Mouse (Mus musculus) adrenal gland, adult 8-10 months (tissue): Measurements from ENCODE around the gene Gm10153. TPM values are rescaled to one million over a fixed set of nuclear protein-coding genes. Genes with fewer than 3 reads are reported as not detected.
A peak's percentile ranks its signal among the peaks of the same experiment; 100 is the strongest.
"Not testable (repeated sequence)": the region's sequence is repeated elsewhere in the genome, so short reads cannot be mapped to it uniquely, and the experiment has no call there.

Experiments
- DNase-seq: peaks from one replicate; pipeline ENCODE4 v3.0.0; 2022
- total RNA-seq, 4 experiments: library from RNA; stranded (reverse); gene quantifications; 2 replicates each; pipeline ENCODE4 v1.2.4; 2022

The Gm10153 gene
- not detected for total RNA-seq

DNA sequence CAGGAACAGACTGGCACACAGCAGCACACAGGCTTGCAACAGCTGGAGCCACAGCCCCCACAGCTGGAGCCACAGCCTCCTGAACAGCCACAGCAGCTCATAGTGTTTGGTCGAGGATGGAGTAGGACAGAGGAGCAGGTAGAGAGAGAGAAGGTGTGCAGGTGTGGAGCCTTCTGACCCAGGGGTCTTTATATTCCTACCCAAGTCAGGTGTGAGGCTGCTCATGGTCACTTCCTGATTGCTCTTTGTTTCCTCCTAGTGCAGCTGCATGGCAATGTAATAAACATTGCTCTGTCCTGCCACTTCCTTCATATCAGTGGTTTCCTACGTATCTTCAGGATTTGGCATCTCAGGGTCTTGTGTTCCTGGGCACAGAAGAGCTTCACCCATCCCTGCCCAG, at the start of gene Gm10153:
TSS of gene Gm10153 (minus strand) at position 101 of the 400 bp plus-strand sequence.
- no peak for DNase-seq

DNA sequence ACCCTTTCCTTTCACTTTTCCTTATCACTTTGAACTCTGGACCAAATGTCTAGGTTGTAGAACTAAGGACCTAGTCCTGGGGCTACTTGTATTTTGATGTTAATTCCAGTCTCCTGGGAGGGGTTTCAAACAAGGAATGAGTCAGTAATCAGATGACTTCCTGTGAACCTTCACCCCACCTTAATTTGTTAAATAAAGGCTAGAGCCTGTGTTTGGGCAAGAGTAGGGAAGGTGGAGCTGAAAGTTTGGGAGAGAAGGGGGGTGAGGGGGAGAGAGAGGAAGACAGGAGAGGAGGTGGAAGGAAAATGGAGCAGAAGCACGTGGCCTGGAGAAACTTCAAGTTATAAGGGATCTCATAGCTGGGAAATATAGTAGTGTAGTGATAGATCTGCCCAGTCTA, 41.4 kb upstream of the Gm10153 start:
- DNase-seq: no peak

DNA sequence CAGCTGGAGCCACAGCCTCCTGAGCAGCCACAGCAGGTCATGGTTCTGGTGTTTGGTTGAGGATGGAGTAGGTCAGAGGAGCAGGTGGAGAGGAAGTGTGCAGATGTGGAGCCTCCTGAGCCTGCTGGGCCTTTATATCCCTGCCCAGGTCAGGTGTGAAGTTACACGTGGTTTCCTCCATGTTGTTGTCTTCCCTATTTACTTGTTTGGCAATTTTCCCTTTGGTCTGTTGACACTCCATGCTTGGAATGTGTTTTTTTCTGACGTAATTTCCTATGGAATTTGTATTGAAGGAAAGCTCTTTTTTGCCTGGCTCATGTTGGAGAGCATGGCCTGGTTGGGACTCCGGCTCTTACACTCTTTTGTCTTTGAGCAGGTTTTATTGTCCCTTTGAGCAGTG, 39.7 kb upstream of the Gm10153 start, which contains the start of gene Krtap5-5:
TSS of gene Krtap5-5 (minus strand) at position 101 of the 400 bp plus-strand sequence.
- not testable (repeated sequence) for DNase-seq

DNA sequence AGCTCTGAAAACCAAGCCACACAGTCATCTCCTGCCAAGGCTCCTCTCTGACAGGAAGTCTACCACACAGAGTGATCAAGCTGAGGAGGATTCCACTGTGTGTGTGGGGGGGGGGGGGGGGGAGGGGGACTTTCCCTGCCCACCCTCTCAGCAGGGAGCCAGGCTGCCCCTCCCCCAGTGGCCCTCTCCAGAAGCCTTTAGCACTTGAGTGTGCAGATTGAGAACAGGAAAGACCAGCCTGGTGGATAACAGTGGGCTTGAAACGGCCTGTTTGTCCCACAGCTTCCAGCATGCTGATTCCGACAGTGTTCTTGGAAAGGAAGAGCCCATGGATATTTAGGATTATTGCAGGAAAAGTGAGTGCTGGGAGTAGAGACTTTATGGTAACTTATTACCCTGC, 34.3 kb upstream of the Gm10153 start:
- DNase-seq: no peak

DNA sequence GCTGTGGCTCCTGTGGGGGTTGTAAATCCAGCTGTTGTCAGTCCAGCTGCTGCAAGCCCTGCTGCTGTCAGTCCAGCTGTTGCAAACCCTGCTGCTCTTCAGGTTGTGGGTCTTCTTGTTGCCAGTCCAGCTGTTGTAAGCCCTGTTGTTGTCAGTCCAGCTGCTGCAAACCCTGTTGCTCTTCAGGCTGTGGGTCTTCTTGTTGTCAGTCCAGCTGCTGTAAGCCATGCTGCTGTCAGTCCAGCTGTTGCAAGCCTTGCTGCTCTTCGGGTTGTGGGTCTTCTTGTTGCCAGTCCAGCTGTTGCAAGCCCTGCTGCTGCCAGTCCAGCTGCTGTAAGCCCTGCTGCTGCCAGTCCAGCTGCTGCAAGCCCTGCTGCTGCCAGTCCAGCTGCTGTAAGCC, 21.9 kb upstream of the Gm10153 start:
- not testable (repeated sequence) for DNase-seq

DNA sequence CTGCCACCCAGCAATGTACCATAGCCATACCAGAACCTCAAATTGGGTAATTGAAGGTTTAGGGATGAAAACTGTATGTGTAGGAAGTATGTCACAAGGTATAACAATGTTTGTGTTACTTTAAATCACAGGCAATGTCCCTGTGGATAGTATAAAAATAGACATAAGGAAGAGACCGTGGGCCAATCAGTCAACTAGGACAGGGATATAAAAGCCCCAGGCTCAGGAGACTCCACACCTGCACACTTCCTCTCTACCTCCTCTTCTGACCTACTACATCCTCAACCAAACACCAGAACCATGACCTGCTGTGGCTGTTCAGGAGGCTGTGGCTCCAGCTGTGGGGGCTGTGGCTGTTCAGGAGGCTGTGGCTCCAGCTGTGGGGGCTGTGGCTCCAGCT, 21.4 kb upstream of the Gm10153 start, which contains the start of gene Gm7579:
TSS of gene Gm7579 (plus strand) at position 301 of the 400 bp plus-strand sequence.
- DNase-seq: no peak

DNA sequence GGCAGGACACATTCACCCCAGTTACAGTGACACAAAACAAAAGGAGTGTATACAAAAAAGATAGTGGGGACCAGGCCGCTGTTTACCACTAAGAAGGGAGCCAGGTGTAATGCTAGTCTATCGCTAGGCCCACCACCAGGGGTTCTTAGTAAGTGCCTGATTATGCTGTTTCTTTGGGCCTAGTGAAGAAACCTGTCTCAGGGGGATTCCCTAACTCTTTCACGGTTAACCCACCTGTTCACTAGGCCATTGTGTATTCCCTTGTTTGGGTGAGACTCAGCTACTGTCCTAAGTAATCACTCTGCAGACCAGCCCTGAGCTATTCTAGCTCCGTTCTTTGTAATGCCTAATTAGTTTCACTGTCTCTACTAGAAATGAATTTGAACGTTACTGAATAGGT, 16.7 kb upstream of the Gm10153 start:
- not testable (repeated sequence) for DNase-seq

DNA sequence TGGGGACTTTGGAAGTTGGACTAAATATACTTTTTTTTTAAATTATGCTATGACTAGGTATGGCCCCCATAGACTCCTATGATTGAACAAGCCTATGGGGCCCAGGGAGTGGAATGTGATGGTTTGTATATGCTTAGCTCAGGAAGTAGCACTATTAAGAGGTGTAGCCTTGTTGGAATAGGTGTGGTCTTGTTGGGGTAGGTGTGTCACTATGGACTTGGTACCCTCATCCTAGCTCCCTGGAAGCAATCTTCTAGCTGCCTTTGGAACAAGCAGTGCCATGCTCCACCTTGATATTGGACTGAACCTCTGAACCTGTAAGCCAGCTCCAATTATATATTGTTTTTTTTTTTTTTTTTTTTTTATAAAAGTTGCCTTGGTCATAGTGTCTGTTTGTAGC, 15.3 kb upstream of the Gm10153 start:
- DNase-seq: no peak

DNA sequence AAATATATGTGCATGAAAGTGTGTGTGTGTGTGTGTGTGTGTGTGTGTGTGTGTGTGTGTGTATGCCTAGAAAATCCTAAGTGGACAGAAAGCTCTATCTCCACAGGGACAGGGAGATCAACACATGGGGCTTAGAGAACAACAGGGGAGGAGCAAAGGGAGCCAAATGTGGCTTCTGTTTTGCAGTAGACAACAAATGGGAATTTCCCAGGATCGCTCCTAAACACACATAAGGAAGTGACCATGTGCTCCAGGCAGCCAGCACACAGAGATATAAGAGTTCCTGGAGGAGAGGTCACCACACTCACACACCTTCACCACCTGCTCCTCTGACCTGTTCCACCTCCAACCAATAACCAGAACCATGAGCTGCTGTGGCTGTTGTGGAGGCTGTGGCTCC, 10.9 kb upstream of the Gm10153 start, which contains the start of gene Krtap5-3:
TSS of gene Krtap5-3 (plus strand) at position 301 of the 400 bp plus-strand sequence.
- no peak for DNase-seq

DNA sequence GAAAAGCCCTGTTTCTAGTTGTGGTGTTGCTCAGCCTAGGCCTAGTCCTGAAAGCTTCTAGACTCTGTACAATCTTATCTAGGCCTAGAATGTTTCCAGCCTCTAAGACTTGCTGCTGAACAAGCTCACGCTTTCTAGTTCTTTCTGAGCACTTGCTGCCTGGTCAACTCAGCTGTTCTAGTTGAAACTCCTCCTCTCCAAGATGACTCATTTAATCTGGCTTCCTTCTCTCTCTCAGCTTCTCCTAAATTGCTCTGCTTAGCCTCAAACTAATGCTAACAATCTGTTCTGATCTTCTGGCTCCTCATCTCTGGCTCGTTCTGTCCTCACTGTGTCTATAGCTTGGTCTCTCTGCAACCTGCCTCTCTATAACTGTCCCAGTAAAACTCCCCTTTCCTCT, 8.6 kb upstream of the Gm10153 start:
- DNase-seq: no peak

DNA sequence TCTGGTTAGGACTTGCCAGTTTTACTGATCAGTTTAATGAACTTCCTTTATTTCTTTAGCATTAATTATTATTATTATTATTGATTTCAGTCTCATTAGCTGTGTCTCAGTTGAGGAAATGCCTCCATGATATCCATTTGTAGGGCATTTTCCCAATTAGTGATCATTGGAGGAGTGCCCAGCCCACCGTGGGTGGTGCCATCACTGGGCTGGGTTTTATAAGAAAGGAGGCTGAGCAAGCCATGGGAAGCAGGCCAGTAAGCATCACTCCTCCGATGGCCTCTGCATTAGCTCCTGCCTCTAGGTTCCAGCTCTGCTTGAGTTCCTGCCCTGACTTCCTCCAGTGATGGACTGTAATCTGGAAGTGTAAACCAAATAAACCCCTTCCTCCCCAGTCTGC, 2.0 kb downstream of the Gm10153 start:
- DNase-seq: no peak

DNA sequence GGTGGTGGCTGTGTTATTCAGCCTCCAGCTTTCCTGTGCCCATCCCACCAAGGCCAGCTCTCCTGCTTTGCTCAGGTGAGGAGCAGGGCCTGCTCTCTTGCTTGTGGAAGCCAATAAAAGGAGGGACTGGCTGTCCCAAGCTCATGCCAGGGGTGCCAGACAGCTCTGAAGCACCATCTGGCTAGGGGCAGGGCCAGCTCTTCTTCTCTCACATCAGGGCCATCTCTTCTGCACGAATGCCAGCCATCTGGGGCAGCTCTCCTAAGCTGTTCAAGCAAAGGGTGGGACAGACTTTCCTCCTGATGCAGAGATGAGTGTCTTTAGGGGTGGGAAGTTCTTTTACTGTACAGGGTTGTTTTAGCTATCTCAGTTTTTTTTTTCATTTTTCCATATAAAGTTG, 9.2 kb downstream of the Gm10153 start:
- no peak for DNase-seq

DNA sequence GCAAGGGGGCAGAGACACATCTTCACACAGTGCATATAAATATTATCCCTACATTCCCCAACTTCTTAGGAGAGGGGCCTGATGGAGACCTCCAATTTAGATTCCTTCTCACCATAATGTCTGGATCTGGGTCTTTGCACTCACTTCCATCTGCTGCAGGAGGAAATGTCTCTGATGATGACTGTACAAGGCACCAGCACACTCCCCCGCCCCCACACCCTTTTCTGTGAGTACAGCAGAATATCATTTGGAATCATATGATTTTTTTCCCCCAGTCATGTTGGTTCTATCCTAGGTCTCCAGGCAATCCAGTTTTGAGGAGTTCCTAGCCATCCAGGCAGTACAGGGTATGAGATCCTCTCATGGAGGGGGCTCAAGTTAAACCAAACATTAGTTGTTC, 11.5 kb downstream of the Gm10153 start:
- DNase-seq: no peak

DNA sequence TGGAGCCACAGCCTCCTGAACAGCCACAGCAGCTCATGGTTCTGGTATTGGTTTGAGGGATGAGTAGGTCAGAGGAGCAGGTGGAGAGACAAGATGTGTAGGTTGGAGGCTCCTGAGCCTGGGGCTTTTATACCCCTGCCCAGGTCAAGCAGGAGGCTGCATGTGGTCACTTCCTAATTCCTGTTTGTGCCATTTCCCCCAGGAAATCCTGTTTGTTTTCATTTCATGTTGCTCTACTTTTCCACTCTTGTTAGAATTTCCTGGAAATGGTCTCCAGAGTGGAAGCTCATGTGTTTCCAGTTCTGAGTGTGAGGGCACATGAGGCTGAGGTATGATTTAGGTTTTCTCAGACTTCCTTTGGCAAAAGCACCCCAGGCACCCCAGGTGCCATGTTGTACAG, 14.3 kb downstream of the Gm10153 start, which contains the start of gene Krtap5-2:
TSS of gene Krtap5-2 (minus strand) at position 101 of the 400 bp plus-strand sequence.
- not testable (repeated sequence) for DNase-seq

DNA sequence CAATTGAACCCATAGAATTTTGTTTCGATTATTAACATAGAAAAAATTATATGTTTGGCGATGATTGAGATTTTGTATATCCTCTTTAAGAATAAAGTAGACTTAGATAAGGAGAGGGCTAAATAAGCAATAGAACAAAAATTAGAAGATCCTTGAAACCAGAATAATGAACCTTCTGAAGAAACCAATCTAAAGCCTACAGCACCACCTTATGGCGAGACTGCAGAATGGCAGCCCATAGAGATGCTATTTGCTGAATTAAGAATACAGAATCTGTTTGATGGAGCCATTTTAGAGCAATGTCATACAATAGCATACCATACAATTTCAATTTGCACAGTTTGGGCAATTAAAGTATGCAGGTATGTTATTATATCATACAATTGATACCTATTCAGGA, 20.4 kb downstream of the Gm10153 start:
- DNase-seq: no peak

DNA sequence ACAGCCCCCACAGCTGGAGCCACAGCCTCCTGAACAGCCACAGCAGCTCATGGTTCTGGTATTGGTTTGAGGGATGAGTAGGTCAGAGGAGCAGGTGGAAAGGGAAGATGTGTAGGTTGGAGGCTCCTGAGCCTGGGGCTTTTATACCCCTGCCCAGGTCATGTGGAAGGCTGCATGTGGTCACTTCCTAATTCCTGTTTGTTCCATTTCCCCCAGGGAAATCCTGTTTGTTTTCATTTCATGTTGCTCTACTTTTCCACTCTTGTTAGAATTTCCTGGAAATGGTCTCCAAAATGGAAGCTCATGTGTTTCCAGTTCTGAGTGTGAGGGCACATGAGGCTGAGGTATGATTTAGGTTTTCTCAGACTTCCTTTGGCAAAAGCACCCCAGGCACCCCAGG, 24.6 kb downstream of the Gm10153 start, which contains the start of gene Gm4553:
TSS of gene Gm4553 (minus strand) at position 101 of the 400 bp plus-strand sequence.
- not testable (repeated sequence) for DNase-seq

DNA sequence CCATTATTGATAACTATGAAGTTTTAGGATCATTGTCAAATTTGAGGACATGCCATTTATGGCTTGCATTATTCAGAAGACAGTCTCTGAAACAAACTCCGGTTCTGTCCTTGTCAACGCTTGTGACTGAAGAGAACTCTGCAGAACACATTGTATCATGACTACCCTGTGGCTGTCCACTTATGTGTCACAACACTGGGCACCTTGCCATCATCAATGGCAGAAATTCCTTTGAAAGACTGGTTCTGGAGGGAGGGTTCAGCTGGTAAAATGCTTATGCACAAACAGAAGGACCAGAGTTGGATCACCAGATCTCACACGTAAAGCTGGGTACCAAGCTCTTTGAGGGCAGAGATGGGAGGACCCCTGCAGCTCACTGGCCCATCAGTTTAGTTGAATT, 30.8 kb downstream of the Gm10153 start:
- no peak for DNase-seq

DNA sequence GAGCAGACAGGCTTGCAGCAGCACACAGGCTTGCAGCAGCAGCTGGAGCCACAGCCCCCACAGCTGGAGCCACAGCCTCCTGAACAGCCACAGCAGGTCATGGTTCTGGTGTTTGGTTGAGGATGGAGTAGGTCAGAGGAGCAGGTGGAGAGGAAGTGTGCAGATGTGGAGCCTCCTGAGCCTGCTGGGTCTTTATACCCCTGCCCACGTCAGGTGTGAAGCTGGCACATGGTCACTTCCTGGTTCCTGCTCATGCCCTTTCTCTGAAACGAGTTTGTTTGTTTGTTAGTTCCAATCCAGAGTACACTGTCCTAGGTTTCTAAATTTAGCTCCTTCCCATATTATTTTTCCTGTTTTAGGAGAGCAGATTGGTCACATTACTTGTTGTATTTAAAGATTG, 33.2 kb downstream of the Gm10153 start, which contains the start of gene Gm29735:
TSS of gene Gm29735 (minus strand) at position 101 of the 400 bp plus-strand sequence.
- DNase-seq: not testable (repeated sequence)

DNA sequence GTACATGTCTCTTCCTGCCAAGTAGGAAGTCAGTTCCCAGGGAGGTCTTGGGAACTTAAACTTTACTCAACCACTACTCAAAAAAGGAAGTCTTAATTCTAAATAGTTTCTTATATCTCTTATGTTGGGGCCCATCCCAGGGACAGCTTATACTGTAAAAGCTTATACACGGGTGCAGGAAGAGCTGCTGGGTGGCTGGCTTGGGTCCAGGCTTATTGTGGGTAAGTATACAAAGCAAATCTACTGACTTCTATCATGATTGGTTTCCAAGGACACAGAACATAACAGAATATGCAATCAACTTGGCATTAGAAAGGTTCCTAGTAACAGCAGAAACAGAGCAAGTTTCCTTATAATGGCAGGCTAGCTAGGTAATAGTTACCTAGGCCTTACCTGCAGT, 34.9 kb downstream of the Gm10153 start:
- no peak for DNase-seq

DNA sequence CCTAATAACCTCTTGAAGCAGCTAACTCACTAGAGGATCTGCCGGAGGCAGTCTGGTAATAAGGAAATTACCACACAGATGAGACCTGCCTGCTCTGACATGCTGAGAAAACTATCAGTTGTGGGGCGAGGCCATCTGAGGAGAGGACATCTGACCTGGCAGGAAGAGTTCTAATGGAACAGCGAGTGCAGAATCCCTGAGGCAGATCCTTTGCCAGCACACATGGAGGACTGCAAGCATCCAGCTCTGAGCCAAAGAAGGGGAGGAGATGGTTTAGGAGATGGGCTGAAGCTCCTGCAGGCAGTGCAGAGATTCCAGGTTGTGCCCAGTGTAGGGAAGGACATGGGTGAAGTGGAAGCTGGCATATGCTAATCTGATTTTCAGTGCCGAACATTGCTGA, 38.0 kb downstream of the Gm10153 start:
- no peak for DNase-seq

DNA sequence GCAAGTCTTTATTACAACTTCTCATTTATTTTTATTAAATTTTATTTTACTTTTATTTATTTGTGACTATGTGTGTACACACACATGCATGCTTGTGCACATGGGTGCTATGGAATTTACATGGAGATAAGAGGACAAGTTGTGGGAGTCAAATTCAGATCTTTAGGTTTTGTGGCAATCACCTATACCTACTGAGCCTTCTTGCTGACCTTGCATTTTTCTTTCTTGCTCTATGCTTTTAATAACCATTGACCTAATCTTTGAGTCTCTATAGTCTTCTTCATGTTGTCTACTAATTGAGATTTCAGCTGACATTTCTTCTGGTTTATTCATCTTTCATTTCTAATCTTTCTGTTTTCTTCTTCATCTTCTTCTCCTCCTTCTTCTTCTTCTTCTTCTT, 41.6 kb downstream of the Gm10153 start:
- no peak for DNase-seq

DNA sequence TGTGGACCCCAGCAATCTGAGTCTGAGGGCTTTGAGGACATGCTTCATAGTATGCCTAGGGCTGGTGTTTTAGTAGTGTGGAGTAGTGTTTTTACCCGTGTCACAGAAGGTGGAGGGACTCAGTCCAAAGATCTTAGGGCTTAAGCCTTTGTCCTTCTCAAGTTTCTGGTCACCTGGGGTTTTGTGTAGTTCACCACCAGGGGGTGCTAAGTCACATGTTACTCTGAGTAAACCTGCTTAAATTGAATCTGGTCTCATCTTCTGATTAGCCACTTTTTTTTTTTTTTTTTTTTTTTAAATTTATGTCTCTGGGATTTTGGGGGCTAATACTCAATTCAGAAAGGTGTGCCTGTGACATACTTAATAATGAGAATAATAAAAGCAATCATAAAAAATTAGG, 44.2 kb downstream of the Gm10153 start:
- peak; percentile 5 for DNase-seq

DNA sequence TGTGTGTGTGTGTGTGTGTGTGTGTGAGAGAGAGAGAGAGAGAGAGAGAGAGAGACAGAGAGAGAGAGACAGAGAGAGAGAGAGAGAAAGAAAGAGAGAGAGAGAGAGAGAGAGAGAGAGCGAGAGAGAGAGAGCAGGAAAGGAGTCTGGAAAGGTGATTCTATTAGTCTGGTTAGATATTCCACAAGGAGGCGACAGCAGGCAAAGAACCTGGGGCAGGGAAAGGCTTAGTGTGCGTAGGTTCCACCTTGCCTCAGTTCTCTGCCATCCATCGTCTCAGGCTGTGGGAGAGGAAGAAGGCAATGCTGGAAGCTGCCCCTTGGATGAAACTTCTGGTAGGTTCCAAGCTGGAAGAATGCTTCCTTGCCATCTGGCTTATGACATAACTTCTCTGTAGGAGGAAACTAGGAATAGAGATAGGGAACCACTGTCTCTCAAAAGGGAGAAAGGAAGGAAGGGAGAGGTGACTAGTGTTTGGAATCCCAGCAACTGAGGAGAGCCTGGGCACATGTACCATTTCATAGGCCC, 44.7 kb downstream of the Gm10153 start:
- DNase-seq: no peak

DNA sequence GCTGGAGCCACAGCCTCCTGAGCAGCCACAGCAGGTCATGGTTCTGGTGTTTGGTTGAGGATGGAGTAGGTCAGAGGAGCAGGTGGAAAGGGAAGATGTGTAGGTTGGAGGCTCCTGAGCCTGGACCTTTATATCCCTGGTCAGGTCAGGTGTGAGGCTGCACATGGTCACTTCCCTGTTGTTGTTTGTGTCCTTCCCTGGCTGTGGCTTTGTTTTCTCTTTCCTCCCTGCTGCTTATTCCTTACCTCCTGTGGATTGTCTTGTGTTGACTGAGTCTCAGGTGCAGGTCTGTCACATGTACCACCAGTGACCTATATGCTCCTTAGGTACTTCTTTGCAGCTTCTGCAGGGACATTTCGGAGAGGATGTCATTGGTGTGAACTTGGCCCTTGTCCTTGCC, 45.7 kb downstream of the Gm10153 start, which contains the start of gene Gm45337:
TSS of gene Gm45337 (minus strand) at position 101 of the 400 bp plus-strand sequence.
- no peak for DNase-seq
